Mouse (Mus musculus): ENCODE data around the gene Unc13a.

Gene Unc13a

DNA sequence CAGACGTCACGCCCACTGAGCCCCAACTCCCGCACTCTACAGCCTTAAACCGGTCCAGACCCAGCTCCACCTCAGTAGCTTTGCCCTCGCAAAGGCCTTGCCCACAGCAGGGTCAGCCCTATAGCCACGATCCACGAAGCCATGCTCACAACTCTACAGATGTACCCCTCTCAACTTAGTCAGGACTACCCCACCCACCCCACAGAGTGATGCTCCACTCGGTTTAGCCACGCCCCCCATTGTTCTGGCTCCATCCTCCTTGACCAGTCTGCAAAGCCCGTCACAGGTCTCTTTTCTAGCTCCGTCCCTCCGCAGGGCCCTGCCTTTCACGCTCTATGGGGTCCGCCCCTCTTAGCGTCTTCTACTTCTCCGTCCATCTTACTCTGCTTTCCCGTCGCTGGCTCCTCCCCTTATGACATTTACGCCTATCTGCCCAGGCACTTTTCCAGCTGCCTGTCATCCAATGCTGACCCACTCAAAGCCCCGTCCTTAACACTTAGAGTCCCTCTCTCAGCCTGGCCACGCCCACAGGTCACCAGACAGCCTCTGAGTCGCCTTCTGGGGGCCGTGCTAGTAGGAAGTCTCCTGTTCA, 14.7 kb upstream of the Unc13a start:
- no peak for DNase-seq (ENCODE audit: low read depth)

- no peak for DNase-seq (ENCODE audit: low read depth)
Observed at GRCm38 (mm10) chr8:71685573-71685972, 14.0 kb upstream of the Unc13a start.

DNA sequence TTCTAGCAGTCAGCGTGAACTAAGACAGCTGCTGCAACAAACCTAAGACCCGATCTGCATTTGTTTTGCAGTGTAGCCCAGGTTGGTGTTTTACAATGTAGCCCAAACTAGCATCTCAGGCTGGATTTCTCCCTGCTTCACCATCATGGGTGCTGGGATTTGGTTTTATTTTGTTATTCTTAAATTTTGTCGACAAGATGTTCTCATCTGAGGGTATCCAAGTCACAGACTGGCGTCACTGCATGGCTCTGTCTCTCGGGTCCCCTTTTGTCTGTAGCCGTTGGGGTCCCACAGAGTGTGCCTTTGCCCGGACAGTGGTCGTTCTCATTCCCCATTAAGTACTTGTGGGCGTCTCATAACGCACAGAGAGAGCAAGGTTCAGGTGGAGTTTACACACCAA, 13.1 kb upstream of the Unc13a start:
- no peak for DNase-seq (ENCODE audit: low read depth)

GRCm38 (mm10) chr8:71682832-71683231, 11.3 kb upstream of the Unc13a start:
- DNase-seq (ENCODE audit: low read depth), result no peak

DNA sequence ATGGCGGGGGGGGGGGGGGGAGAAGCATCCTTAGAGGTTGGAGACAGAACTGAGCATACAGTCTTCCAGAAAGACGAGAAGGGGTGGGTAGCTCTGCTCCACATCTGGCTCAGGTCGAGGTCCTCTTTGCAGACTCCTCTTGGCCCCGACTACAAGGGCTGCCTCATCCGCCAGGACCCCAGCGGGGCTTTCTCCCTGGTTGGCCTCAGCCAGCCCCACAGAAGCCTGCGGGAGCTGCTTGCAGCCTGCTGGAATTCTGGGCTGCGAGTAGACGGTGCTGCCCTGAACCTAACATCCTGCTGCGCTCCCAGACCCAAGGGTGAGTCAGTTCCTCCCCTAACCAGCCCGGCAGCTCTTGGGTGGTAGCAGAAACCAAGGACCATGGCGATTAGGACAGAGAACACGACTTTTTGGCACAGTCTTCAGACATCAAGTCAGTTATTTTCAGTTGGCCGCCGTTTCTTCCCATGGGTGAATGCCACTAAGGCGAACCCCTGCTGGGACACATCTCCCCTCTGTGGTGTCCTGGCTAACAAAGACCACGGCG, 9.9 kb upstream of the Unc13a start:
- no peak for DNase-seq (ENCODE audit: low read depth)

GRCm38 (mm10) chr8:71680471-71680870, 8.9 kb upstream of the Unc13a start:
- DNase-seq (ENCODE audit: low read depth), result no peak

- DNase-seq (ENCODE audit: low read depth), result no peak
Observed at GRCm38 (mm10) chr8:71679550-71680168, 8.1 kb upstream of the Unc13a start.

DNA sequence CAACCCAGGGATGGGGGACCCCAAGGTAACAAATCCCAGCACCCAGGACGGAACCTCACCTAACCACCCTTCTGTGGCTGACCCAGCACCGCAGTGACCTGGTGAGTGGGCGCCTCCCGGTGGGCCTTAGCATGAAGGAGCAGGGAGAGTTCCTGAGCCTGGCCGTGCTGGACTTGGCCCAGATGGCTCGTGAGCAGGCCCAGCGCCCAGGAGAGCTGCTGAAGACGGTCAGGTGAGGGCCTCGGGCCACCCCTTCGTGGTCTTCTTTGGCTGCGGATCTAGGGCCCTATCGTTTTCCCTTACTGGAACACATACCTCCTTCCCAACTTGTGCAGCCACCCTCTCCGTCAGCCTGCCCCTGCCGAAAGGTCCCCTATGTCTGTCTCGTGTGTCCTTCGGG, 7.6 kb upstream of the Unc13a start:
- no peak for DNase-seq (ENCODE audit: low read depth)

DNA sequence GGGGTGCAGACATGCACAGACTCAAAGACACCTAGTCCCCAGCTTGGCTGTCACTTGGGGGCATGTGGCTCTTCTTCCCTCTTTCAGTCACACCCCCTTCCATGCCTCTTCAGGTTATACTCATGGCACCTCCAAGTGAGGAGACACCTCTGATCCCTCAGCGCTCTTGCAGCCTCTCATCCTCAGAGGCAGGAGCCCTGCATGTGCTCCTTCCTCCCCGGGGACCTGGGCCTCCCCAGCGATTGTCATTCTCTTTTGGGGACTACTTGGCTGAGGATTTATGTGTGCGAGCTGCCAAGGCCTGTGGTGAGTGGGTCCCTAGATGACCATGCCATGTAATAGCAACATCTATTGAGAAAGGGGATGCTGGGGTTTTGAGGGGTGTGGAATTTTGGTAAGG, 6.7 kb upstream of the Unc13a start:
- DNase-seq (ENCODE audit: low read depth), result no peak

DNA sequence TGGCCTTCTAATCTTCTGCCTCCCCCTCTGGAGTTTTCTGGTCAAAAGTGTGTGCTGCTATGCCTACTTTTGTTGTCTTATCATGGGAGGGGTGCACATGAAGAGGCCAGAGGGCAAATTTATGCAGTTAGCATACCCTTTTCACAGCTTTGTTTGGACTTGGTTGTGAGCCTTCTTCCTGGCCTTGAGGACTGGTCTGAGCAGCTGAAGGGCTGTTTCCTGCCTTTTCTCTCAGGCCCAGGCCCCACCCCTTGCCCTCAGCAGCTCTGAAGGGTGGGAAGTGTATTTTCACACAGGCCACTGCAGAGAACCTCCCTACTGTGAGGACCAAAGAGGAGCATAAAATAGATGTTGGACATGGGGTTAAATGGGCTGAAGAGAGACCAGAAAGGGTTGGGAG, 6.0 kb upstream of the Unc13a start:
- no peak for DNase-seq (ENCODE audit: low read depth)

- DNase-seq (ENCODE audit: low read depth), result no peak
Observed at GRCm38 (mm10) chr8:71676803-71677202, 5.2 kb upstream of the Unc13a start.

DNA sequence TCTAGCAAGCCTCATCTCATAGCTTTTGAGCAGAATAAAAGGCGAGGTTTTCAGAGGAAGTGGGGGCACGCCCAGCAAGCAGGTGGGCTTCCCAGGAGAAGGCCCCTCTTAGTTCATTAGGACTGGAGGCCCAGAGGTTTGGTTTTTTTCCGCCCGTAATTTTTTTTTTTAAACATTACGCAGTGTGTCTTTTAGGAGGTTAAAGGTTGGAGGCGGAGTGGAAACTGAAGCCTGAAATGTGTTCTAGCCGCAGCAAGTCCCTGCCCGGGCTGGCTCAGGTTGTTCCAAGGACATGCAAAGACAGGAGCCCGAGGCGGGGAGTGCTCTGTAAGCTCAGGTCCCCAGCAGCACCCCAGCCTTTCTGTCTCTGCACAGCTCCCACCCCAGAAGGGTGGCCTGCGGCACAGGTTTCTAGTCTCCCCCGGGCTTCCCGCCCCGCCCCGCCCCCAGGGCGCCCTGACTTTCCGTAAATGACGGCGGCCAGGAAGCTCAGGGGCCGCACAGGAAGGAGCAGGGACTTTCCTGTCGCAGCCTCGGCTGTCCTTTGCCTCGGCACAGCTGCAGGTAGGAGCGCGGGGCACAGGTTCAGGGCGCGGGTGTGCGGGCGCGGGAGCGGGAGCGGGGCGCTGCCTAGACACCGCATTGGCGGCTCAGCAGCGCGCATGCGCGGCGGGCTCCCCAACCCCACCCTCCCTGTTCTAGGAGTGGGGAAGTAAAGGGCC, 4.6 kb upstream of the Unc13a start, which contains the start of gene Jak3:
Jak3 (plus strand) TSS at position 277 of the 722 bp plus-strand sequence.
- peak; percentile 53 for DNase-seq (ENCODE audit: low read depth)

DNA sequence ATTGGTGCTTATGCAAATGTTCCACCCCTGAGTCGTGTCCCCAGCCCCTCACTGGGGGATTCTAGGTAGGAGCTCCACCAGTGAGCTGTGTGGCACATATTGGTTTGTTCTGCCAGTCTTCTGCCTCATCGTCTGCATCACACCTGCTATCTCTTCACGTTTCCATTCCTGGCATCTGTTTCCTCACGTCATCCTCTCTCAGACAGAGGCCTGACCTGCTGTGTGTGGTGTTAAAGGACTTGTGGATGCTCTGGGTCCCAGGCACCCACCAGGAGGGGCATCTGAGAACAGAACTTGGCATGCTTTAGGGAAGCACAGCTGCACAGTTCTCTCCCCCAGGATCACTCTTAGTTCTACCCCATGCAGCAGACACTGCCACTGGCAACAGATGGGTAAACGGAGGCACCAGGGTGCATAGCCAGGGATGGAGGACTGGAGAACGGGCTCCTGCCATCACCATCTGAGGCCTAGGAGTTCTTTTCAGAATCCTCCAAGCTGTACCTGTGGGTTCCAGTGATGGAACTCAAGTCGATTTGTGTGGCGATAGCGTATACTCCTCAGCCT, 4.0 kb upstream of the Unc13a start:
- DNase-seq (ENCODE audit: low read depth), result no peak

DNA sequence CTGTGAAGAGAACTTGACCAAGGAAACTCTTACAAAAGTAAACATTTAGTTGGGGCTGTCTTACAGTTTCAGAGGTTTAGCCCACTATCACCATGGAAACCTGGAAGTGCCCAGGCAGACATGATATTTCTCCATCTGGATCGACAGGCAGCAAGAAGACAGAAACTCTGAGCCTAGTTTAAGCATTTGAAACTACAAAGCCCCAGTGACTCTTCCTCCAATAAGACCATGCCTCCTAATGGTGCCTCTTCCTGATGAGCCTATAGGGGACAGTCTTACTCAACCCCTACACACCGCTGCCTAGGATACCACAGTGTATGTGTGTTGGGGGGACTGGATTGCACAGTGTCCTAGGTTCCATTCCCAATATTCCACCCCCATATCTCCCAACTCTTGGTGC, 2.5 kb upstream of the Unc13a start:
- no peak for DNase-seq (ENCODE audit: low read depth)

DNA sequence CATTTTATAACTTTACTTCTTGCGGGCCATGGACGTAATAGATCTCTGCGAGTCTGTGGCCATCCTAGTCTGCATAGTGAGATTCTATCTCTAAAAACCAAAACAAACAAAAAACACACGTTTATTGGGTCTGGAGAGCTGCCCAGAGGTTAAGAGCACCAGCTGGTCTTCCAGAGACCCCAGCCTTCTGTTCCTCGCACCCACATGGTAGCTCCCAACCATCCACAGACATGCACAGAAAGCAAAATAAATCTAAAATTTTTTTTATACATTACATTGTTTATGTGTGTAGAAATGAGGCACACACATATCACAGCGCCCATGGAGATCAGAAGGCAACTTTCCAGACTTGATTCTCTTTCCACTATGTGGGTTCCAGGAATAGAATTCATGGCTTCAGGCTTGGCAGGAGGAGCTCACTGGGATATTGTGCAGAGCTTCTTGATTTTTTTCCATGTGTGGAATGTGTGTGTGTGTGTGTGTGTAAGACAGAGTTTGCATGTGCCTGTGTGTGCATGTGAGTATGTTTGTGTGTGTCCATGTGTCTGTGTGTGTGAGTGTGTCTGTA, 695 bp upstream of the Unc13a start:
- DNase-seq (ENCODE audit: low read depth), result no peak

- no peak for DNase-seq (ENCODE audit: low read depth)
Observed at GRCm38 (mm10) chr8:71670621-71671548, 672 bp downstream of the Unc13a start.

DNA sequence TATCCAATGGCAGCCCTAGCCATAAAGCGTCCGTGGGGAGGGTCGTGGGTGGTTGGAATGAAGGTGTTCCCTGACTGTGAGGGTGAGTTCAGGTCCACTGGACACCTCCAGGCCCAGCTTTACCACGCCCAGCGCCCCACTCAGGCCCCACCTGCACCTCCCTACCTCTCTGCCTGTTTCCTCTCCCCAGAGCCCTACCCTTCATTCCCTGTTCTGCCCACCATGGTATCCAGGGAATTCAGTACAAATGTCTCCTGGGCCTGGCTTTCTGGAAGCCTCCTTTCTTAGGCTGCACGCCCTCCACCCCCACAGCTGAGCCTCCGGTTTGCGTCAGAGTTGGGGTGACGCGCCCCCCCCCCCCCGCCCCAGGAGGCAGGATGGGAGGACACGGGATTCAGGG, 1.4 kb downstream of the Unc13a start:
- DNase-seq (ENCODE audit: low read depth), result no peak

GRCm38 (mm10) chr8:71668220-71668975, 3.2 kb downstream of the Unc13a start:
- no peak for DNase-seq (ENCODE audit: low read depth)

DNA sequence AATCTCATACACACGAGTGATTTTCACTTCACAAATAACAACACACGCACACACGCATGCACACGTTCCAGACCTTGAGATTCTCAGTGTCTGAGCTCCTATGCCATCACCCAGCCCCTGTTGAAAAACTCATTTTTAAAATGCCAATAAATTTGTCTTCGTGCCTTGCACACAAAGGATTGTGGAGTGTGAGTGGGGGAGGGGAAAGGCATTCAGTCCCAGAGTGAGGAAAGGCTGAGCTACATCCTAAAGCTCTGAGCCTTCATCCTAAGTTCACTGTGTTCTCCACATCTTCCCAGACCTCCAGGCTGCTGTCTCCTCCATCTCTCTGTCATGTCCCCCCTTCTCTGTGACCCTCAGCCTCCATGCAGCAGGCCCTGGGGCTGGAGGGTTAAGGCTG, 4.3 kb downstream of the Unc13a start:
- DNase-seq (ENCODE audit: low read depth), result no peak

DNA sequence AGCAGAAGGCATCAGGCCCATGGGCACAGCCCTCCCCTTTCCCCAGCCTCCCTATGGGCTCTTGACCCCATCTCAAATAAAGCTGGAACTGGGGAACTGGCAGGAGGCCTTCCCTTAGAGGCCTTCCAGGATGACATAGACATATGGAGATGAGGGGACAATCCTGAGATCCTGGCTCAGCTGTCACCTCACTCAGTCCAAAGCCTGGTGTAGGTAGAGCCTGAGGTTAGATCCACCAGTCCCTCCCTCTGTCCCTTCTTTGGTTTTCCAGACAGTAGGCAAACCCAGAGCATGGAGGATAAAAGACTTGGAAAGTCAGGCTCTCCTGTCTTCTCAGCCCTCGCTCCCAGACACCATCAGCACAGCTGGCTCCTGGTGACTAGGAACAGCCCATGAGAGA, 4.7 kb downstream of the Unc13a start:
- DNase-seq (ENCODE audit: low read depth), result no peak

All from c-Kit-positive CD71-negative TER-119-negative erythroid progenitor cells, embryonic 14.5 days (primary cell).